Mouse (Mus musculus) forebrain, embryonic 10.5 days (tissue): ENCODE measurements around the gene Ccdc27. TPM values are rescaled to one million over a fixed set of nuclear protein-coding genes. Genes with fewer than 3 reads are reported as not detected.
A peak's percentile ranks its signal among the peaks of the same experiment; 100 is the strongest.

Experiments
- DNase-seq: peaks from one replicate; pipeline ENCODE4 v3.0.0-alpha.2; 2017; ENCODE audit warnings: low spot score; ENCODE audit errors: extremely low spot score
- H3K27ac ChIP-seq: fragments of 300-500 bp; sonication (generic); 2 replicates; pipeline ENCODE4 v1.5.1; 2016; ENCODE audit warnings: mild to moderate bottlenecking
- H3K27me3 ChIP-seq: fragments of 300-500 bp; sonication (generic); 2 replicates; pipeline ENCODE4 v1.6.1; 2016; ENCODE audit warnings: mild to moderate bottlenecking; ENCODE audit not compliant: poor library complexity, severe bottlenecking
- H3K36me3 ChIP-seq: fragments of 300-500 bp; sonication (generic); replicated peaks from 2 replicates; pipeline ENCODE4 v1.6.1; 2016; ENCODE audit warnings: mild to moderate bottlenecking, moderate library complexity
- H3K4me1 ChIP-seq: fragments of 300-500 bp; sonication (generic); 2 replicates; pipeline ENCODE4 v1.6.1; 2016
- H3K4me3 ChIP-seq: fragments of 300-500 bp; sonication (generic); 2 replicates; pipeline ENCODE4 v1.5.1; 2016; ENCODE audit warnings: mild to moderate bottlenecking, moderate library complexity
- H3K9me3 ChIP-seq: fragments of 300-500 bp; sonication (generic); 2 replicates; pipeline ENCODE4 v1.6.1; 2016; ENCODE audit warnings: mild to moderate bottlenecking, moderate library complexity
- WGBS: fragments of 180-500 bp; shearing (Covaris S2); methylation state at CpG from one replicate; pipeline ENCODE4 v1.1.7; 2016; 5-methylcytosine and 5-hydroxymethylcytosine counted together
- polyA plus RNA-seq: library from polyadenylated mRNA; unstranded; fragments of >200 nt; fragmentation: Nextera tagmentation; extraction: Ambion mirVana; gene quantifications from 2 replicates; pipeline ENCODE4 v1.2.1, GENCODE M21; 2016

Ccdc27 gene
- not detected in 2 replicates for polyA plus RNA-seq

GRCm38 (mm10) chr4:154042577-154042976 is at the start of gene Ccdc27:
Ccdc27 (minus strand) TSS chr4:154042677.
- Histone ChIP-seq H3K9me3 (no peaks in the 10 kb centered on the region), H3K27ac (no peak within 1 kb of the TSS), H3K4me1 (no peaks in the 10 kb centered on the region), H3K36me3 (no peaks in the 10 kb centered on the region), H3K27me3 (no peaks in the 10 kb centered on the region), H3K4me3 (no peak within 1 kb of the TSS)
- DNase-seq = no peak
- 84% methylated on average over 9 of the region's 9 CpGs for WGBS

DNA sequence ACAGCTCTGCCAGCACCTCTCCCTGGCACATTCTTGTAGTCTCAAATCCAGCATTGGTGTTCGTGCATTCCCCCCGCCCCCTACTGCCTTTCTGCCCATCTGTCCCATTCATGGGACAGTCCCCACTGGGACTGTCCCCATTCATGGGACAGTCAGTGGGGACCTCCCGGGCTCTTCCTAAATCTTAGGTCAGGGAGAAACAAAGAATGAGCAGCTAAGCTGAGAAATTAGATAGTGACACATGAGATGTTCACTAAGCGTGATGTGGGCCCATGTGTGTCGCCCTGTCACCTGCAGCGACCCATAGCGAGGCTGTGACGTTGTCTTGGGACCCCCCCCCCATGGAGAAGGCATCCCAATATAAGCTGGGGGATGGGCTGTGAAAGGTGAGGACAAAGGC is 48.9 kb upstream of the Ccdc27 start:
- H3K27me3 ChIP-seq = peaks cover 42% of the 10 kb centered on the region; the same call in 1 of the 2 replicates
- no peak for DNase-seq
- H3K27ac ChIP-seq = no peak overlapping the region
- H3K9me3 ChIP-seq = no peaks in the 10 kb centered on the region
- no peak overlapping the region for H3K4me3 ChIP-seq
- WGBS = 71% methylated on average over 8 of the region's 8 CpGs
- no peaks in the 10 kb centered on the region for H3K36me3 ChIP-seq
- H3K4me1 ChIP-seq = peaks cover 5% of the 10 kb centered on the region; the same call in 1 of the 2 replicates

- no peaks in the 10 kb centered on the region for H3K9me3 ChIP-seq
- H3K36me3 ChIP-seq = no peaks in the 10 kb centered on the region
- no peak for DNase-seq
- H3K4me3 ChIP-seq = no peak overlapping the region
- peaks cover 5% of the 10 kb centered on the region; the same call in 1 of the 2 replicates for H3K4me1 ChIP-seq
- WGBS = 54% methylated on average over 5 of the region's 5 CpGs
- H3K27me3 ChIP-seq = peaks cover 27% of the 10 kb centered on the region; the same call in 1 of the 2 replicates
- no peak overlapping the region for H3K27ac ChIP-seq
Observed at GRCm38 (mm10) chr4:154089205-154089604, 46.7 kb upstream of the Ccdc27 start.

GRCm38 (mm10) chr4:154086436-154086835 is 44.0 kb upstream of the Ccdc27 start:
- H3K27ac ChIP-seq = no peak overlapping the region
- H3K4me3 ChIP-seq = no peak overlapping the region
- peaks cover 42% of the 10 kb centered on the region for H3K27me3 ChIP-seq
- DNase-seq = no peak
- peaks cover 9% of the 10 kb centered on the region for H3K4me1 ChIP-seq
- no peaks in the 10 kb centered on the region for H3K36me3 ChIP-seq
- WGBS = 87% methylated on average over 8 of the region's 8 CpGs
- H3K9me3 ChIP-seq = no peaks in the 10 kb centered on the region

DNA sequence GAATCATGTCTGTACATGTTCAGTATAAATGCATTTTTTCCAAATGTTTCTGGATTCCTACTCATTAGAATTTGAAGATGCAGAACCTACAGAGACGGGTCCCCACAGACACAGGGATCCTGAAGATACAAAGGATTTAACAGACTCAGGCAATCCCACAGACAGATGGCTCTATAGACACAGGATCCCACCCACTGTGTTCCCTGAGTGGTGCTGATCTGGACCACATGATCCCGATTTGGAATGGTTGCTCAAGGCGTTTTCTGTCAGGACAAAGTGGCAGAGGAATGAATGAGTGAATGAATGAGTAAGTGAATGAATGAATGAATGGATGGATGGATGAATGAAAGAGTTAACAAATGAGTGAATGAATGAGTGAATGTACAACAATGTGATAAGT is 43.4 kb upstream of the Ccdc27 start:
- 69% methylated on average over 3 of the region's 3 CpGs for WGBS
- H3K4me1 ChIP-seq = peaks cover 13% of the 10 kb centered on the region
- H3K4me3 ChIP-seq = no peak overlapping the region
- H3K27me3 ChIP-seq = peaks cover 43% of the 10 kb centered on the region
- H3K27ac ChIP-seq = no peak overlapping the region
- no peak for DNase-seq
- no peaks in the 10 kb centered on the region for H3K9me3 ChIP-seq
- no peaks in the 10 kb centered on the region for H3K36me3 ChIP-seq

- no peak overlapping the region for H3K27ac ChIP-seq
- peaks cover 12% of the 10 kb centered on the region for H3K4me1 ChIP-seq
- DNase-seq = no peak
- no peak overlapping the region for H3K4me3 ChIP-seq
- no peaks in the 10 kb centered on the region for H3K36me3 ChIP-seq
- H3K27me3 ChIP-seq = peaks cover 47% of the 10 kb centered on the region
- WGBS = 12% methylated on average over 1 of the region's 1 CpGs
- no peaks in the 10 kb centered on the region for H3K9me3 ChIP-seq
Observed at GRCm38 (mm10) chr4:154081974-154082373, 39.5 kb upstream of the Ccdc27 start.

- no peak overlapping the region for H3K27ac ChIP-seq
- H3K36me3 ChIP-seq = no peaks in the 10 kb centered on the region
- H3K27me3 ChIP-seq = peaks cover 47% of the 10 kb centered on the region
- H3K4me1 ChIP-seq = peaks cover 12% of the 10 kb centered on the region
- DNase-seq = no peak
- 2% methylated on average over 13 of the region's 13 CpGs for WGBS
- peak overlapping the region; percentile 28; the same call in 1 of the 2 replicates for H3K4me3 ChIP-seq
- H3K9me3 ChIP-seq = no peaks in the 10 kb centered on the region
Observed at GRCm38 (mm10) chr4:154081021-154081420, 38.5 kb upstream of the Ccdc27 start.

DNA sequence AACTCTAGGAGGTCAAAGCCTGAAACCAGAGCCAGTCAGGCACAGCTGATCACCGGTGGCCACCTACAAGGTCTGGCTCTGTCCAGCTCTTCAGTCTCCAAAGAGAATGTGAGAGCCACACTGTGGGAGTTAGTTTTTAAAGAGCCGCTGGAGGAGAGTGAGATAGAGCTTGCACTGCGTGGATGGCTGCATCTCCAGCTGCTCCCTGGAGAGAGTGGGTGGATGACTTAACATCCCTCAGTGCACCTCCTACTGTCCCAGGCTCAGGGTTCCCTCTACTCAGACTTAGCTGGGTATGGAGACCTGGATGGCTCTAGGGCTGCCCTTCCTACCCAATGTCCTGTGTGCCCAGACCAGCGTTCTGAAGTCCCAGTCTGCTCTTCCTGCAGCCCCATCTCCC is 37.7 kb upstream of the Ccdc27 start:
- DNase-seq = no peak
- peaks cover 47% of the 10 kb centered on the region for H3K27me3 ChIP-seq
- H3K4me1 ChIP-seq = peaks cover 12% of the 10 kb centered on the region
- H3K27ac ChIP-seq = no peak overlapping the region
- H3K9me3 ChIP-seq = no peaks in the 10 kb centered on the region
- H3K36me3 ChIP-seq = no peaks in the 10 kb centered on the region
- H3K4me3 ChIP-seq = no peak overlapping the region
- WGBS = 62% methylated on average over 4 of the region's 4 CpGs

DNA sequence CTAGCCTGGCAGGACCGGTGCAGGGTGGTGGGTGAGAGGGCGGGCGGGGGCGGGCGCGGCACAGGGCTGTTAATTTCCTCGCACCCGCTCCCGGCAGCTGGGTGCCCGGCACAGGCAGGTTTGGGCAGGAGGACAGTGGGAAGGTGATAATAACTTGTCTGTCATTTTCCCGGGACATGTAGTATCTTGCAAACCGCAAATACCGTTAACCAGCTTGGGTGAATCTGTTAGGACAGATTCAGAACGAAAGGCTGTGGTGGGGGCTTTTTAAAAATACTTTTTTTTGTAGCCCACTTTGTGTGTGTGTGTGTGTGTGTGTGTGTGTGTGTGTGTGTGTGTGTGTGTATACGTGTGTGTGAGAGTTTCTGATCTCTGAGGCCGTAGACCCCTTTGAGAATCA is 29.5 kb upstream of the Ccdc27 start:
- Histone ChIP-seq H3K36me3 (no peaks in the 10 kb centered on the region), H3K9me3 (no peaks in the 10 kb centered on the region), H3K4me3 (peak overlapping the region; percentile 17; the same call in 1 of the 2 replicates), H3K4me1 (peaks cover 18% of the 10 kb centered on the region), H3K27ac (no peak overlapping the region), H3K27me3 (peaks cover 48% of the 10 kb centered on the region)
- WGBS = 31% methylated on average over 12 of the region's 16 CpGs
- DNase-seq = no peak

DNA sequence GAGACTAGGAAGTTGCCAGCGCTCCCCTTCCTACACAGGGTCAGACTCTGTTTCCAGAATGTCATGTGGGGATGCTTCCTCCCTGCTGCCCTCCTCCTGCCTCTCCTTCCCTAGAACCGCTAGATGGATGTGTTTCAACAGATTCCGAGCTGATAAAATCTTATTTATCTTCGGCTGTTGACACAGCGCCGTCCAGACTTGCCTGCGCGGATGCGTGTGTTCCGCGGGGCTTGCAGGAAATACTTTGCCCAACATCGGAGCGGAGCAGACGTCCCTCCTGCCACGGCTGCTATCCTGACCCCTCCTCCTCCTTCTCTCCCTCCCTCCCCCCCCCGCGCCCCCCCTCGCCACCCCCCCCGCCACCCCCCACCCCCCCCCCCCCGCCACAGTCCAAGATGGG is 29.0 kb upstream of the Ccdc27 start:
- peaks cover 18% of the 10 kb centered on the region for H3K4me1 ChIP-seq
- peak overlapping the region; percentile 17; the same call in 1 of the 2 replicates for H3K4me3 ChIP-seq
- no peaks in the 10 kb centered on the region for H3K36me3 ChIP-seq
- WGBS = 1% methylated on average over 15 of the region's 20 CpGs
- H3K27me3 ChIP-seq = peaks cover 52% of the 10 kb centered on the region
- H3K27ac ChIP-seq = no peak overlapping the region
- H3K9me3 ChIP-seq = no peaks in the 10 kb centered on the region
- no peak for DNase-seq

GRCm38 (mm10) chr4:154070896-154071295 is 28.4 kb upstream of the Ccdc27 start:
- H3K27ac ChIP-seq = no peak overlapping the region
- WGBS = 2% methylated on average over 5 of the region's 5 CpGs
- no peak overlapping the region for H3K4me3 ChIP-seq
- peak; percentile 26 for DNase-seq
- H3K9me3 ChIP-seq = no peaks in the 10 kb centered on the region
- H3K27me3 ChIP-seq = peaks cover 52% of the 10 kb centered on the region
- no peaks in the 10 kb centered on the region for H3K36me3 ChIP-seq
- peaks cover 18% of the 10 kb centered on the region for H3K4me1 ChIP-seq

DNA sequence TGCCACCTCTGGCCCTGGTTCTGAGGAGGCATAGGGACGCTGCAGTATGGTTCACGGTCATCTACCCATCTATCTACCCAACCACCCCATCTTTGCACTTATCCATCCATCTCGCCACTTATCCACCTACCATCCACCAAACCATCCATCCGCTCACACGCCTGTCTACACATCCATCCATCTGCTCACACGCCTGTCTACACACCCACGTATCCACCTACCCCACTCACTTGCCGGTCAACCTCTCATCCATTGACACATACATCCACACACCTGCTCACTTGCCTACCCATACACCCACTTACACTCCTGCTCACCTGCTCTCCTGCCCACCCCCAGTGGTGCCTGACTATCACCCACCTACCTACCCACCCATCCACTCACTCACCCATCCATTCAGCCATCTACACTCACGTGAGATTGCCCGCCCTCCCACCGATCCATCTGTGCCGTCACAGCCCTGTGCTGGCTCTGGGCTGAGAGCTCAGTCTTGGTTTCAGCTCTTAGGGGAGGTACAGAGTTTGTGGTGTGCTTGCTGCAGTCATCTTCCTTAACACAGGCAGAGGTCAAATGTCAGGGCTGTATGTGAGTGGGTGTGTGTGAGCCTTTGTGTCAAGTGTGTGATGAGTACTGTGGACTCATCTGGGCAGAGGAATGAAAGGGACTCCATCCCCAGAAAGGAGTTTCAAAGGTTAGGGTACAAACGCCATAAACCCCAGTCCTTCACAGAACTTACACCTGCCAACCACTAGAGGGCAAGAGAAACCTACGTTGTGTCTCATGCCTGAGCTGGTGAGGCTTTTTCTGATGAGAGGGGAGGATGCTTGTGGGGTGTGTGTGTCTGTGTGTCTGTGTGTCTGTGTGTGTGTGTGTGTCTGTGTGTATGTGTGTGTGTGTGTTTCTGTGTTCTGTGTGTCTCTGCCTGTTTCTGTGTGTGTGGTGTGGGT is 22.6 kb upstream of the Ccdc27 start:
- no peak overlapping the region for H3K4me3 ChIP-seq
- H3K36me3 ChIP-seq = no peaks in the 10 kb centered on the region
- peaks cover 12% of the 10 kb centered on the region for H3K27me3 ChIP-seq
- WGBS = 61% methylated on average over 14 of the region's 14 CpGs
- H3K27ac ChIP-seq = no peak overlapping the region
- H3K4me1 ChIP-seq = no peaks in the 10 kb centered on the region
- no peaks in the 10 kb centered on the region for H3K9me3 ChIP-seq
- no peak for DNase-seq

DNA sequence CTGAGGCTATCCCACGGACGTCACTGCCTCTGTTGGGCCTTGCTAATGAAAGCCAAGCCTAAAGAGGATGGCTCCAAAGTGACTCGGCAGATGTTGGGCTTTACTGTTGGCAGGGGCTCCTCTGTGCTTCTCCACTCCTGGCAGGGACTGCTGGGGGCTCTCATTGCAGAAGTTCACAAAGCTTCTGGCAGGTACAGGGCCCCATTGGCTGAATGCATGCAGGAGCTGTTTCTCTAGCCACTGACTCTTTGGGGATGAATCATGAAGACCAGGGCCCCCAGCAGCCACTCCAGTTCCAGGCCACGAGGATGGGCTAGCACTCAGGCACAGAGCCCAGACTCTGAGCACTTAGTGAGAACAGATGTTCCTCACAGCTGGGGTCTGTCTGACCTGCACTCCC is 15.2 kb upstream of the Ccdc27 start:
- Histone ChIP-seq H3K9me3 (no peaks in the 10 kb centered on the region), H3K4me3 (no peak overlapping the region), H3K36me3 (no peaks in the 10 kb centered on the region), H3K27me3 (no peaks in the 10 kb centered on the region), H3K27ac (no peak overlapping the region), H3K4me1 (peaks cover 3% of the 10 kb centered on the region; the same call in 1 of the 2 replicates)
- DNase-seq = no peak
- WGBS = 75% methylated on average over 4 of the region's 4 CpGs
